Mouse (Mus musculus) right cerebral cortex, postnatal 25 days (tissue): ENCODE measurements at regions not wholly inside any gene's neighbourhood (a gene's known extent, or its start where the extent isn't known, plus 50 kb on each side); places are given as distances from the start of the nearest gene placed in this dataset.
"Not testable (repeated sequence)": the region's sequence is repeated elsewhere in the genome, so short reads cannot be mapped to it uniquely, and the experiment has no call there.

Experiments used
- DNase-seq: peaks from one replicate; pipeline ENCODE4 v3.0.0; 2022

- no peak for DNase-seq
Observed at GRCm38 (mm10) chr16:42515929-42516328, 175.5 kb upstream of the Gap43 start.

DNA sequence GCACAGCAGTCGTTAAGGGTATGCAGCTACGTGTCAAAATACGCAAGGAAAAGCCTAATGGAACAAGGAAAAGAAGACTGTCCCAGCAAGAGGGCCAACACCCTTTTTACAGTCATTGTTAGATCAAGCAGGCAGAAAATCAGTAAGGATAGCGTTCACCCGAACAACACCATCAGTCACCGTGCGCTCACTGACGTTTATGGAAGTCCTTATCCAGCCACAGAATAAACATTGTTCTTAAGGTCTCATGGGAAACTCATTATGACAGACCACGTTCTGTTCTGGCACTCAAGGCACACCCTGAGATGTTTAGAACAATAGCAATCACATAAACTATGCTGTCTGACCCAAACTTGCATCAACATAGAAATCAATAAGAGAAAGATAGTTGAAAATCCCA is 164.7 kb upstream of the Gap43 start:
- no peak for DNase-seq

DNA sequence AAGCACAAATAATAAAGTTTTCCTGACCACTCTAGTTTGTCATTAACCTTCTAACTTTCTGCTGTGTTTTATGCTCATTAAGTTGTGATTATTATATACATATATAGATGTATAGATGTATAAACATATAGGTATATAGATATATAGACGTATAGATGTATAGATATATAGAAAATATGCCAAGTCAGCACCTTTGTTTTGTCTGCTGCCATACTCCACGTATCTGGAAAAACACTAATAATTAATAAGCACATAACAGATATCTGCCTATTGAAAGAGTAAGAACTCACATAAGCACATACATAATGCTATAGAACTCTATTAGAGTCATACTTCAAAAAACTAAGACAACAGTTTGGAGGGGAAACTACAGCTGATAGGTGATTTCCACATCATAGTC is 161.3 kb upstream of the Gap43 start:
- no peak for DNase-seq

DNA sequence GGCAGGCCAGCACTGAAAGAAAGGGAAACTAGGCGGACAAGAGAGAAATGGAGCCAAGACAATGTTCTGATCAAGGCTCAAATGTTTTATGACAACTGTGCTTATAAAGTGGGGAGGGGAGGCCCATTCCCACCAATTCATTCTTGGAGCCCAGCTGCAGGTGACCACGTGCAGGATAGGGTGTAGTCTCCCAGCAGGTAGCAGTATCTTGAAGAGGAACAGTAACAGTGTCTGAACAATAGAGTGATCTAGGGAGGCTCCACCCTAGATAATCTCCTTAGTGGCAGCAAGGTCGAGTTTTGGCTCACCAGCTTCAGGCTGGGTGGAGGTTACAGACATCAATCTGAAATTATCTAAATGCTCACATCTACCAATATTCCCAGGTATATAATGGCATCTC is 160.7 kb upstream of the Gap43 start:
- not testable (repeated sequence) for DNase-seq

- no peak for DNase-seq
Observed at GRCm38 (mm10) chr16:42499514-42499913, 159.1 kb upstream of the Gap43 start.

GRCm38 (mm10) chr16:42498368-42498767 is 157.9 kb upstream of the Gap43 start:
- DNase-seq: no peak

DNA sequence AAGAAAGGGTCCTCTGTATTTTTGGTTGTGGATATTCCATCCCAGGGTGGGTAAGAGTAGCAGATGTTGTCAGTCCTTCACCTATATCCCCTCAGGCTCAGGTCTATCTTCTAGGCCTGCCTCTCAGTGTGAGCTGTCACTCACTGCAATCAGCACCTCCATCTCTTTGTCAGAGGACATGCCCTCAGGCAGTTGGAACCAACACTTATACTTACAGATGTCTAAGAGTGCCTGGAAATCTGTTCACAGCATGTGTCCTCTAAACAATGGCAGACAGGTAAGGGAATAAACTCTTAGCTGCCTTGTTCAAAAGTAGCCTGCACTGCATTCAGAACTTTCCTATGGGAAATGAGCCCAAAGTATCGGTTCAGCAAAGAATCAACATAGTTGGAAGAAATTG is 153.1 kb upstream of the Gap43 start:
- DNase-seq: no peak

DNA sequence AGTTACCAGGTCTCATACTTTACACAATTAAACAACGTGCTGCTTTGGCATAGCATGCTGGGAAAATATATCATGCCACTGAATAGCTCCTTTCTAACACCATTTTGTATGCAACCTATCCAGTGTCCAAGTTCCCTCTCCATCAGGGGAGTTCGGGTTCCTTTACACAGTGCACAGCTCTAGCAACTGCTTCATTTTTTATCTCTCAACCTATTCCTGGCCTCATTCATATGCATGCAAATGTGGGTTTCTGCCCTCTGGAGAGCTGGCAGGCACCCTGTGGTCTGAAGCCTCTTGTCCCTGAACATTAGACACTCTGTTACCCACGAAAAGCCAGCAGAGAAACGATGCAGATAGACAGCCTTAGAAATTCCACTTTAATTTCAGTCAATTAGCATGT is 148.3 kb upstream of the Gap43 start:
- no peak for DNase-seq

DNA sequence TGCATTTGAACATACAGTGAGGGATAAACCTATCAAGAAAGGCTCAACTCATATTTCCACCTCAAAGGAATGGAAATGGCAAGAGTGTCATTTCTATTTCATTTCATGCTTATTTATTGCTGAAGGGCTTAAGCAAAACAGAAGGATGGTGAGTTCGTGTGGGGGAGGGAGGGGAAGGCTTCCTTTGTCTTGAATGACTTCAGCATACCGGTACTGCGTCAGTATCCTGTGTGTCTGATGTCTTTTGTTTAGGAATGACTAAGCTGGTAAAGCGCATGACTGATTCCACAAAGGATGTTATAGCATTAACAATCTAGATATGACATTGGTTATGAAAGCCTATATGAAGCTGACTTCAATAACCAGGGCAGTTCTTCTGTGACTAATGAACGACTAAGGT is 139.5 kb upstream of the Gap43 start:
- no peak for DNase-seq

DNA sequence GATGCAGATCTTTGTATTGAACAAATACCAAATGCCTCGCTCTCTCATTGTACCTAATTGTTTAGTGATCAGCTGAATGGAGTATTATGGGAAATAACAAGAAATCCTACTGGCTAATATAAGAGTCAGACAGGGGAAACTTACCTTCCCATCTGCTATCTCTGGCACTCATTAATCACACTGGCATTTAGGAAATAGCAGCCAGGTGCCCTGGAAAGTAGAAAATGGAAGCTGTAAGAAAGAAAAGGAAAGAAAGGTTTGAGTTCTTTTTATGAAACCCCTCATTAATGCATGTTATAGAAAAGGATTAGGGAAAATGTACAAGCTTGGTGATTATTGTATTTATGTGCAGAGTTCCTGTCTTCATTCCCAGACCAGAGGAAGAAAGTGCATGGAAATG is 126.5 kb upstream of the Gap43 start:
- no peak for DNase-seq

GRCm38 (mm10) chr16:42456335-42456984 is 116.0 kb upstream of the Gap43 start:
- DNase-seq: no peak

DNA sequence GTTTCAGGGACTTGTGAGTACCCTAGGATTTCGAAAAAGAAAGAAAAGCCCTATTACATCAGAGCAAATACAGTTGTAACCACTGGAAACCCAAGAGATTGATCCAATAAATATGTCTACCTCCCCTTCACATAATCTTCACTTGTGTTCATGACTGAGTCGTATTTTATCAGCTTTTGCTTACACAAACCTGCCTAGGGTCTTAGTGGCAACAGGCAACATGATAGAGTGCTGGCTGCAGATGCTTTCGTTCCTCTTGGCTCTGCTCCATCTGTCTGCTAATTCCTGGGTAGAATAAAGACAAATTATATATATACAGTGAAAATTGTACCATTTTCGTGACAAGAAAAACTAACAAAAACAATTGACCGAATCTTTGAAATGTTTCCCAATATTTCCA is 112.9 kb upstream of the Gap43 start:
- no peak for DNase-seq

GRCm38 (mm10) chr16:42449840-42450444 is 109.5 kb upstream of the Gap43 start:
- DNase-seq: no peak

GRCm38 (mm10) chr16:42444863-42445423 is 104.5 kb upstream of the Gap43 start:
- peak; percentile 50 for DNase-seq

GRCm38 (mm10) chr16:42444408-42444862 is 104.0 kb upstream of the Gap43 start:
- DNase-seq: peak; percentile 21

DNA sequence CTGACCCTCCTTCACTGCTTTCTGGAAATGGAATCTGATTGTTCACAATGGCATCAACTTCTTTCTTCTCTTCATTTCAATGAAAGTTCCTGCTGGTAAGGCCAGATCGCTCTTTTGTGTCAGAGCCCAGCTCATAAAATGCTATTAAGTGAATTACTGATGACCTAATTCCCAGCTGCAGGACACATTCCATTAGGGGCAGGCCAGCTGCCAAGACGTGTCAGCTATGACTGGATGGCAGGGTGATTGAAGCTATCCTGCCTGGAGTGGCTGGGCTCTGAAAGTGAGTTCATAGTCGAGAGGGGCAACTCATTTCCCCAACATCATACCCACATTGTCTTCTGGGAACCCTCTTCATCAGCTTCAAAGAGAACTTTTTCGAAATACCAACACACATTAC is 100.4 kb upstream of the Gap43 start:
- no peak for DNase-seq

- no peak for DNase-seq
Observed at GRCm38 (mm10) chr16:42431529-42431928, 91.1 kb upstream of the Gap43 start.

GRCm38 (mm10) chr16:42416673-42417072 is 76.2 kb upstream of the Gap43 start:
- no peak for DNase-seq

DNA sequence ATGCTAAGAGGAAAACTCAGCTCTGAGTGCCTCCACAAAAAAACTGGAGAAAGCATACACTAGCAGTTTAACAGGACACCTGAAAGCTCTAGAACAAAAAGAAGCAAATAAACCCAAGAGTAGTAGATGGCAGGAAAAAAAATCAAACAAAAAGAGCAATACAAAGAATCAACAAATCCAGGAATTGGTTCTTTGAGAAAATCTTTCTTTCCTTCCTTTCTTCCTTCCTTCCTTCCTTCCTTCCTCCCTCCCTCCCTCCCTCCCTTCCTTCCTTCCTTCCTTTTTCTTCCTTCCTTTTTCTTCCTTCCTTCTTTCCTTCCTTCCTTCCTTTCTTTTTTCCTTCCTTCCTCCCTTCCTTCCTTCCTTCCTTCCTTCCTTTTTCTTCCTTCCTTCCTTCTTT is 71.6 kb upstream of the Gap43 start:
- not testable (repeated sequence) for DNase-seq

DNA sequence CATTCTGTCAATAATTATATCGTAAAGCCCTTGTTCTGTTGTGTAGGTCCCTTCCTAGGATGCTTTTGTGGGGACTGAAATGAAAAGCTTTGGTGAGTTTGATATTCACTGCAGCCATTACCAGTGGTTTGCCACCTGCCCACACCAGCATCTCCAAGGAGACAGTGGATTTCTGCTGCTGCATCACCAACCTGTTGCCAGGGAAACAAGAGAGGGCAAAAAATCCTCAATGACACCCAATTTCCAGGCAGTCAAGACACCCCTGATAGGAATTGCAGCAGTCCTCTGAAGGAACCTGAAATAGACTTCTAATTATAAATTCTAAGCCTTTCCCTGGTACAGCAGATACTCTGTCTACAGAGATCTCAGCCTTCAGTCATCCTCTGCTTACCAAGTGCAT is 56.1 kb upstream of the Gap43 start:
- no peak for DNase-seq
